Mouse (Mus musculus): Measurements from ENCODE around the gene Ddx19b. TPM values are rescaled to one million over a fixed set of nuclear protein-coding genes. Genes with fewer than 3 reads are reported as not detected.
"Not testable (repeated sequence)": the region's sequence is repeated elsewhere in the genome, so short reads cannot be mapped to it uniquely, and the experiment has no call there.

Gene Ddx19b
- total and polyA plus RNA-seq, 3 experiments, result 12.6 to 14.4 (median 13.5) TPM

GRCm38 (mm10) chr8:110958553-110958952 lies 73.0 kb downstream of the Ddx19b start:
- dilution Hi-C loops (cut with MboI; ENCODE audit: extremely low pct_ligation_motif_present, extremely low pct_unique_long_range_greater_than_20kb, low sequenced_read_pairs); H3K27me3 ChIP-seq (replicated peaks); H3K9me3 ChIP-seq (replicated peaks; ENCODE audit: low read length); H3K4me2 ChIP-seq (ENCODE audit: insufficient read depth, low read depth, poor library complexity, severe bottlenecking); H3K9ac ChIP-seq (ENCODE audit: insufficient read depth, low read depth); H3K27ac ChIP-seq (ENCODE audit: insufficient read depth, low read depth); in situ Hi-C loops (cut with MboI; ENCODE audit: low pct_ligation_motif_present, low pct_unique_long_range_greater_than_20kb, low sequenced_read_pairs); H3K4me3 ChIP-seq (replicated peaks in 1 of 3; ENCODE audit: low read depth in 2 of 3, low read length in 2 of 3, poor library complexity in 1 of 3): not testable (repeated sequence)
- peaks cover 63 to 79% of the 10 kb centered on the region in 2 experiments for H3K36me3 ChIP-seq (replicated peaks in 1 of 2; ENCODE audit: control insufficient read depth in 1 of 2, insufficient read depth in 1 of 2, low read length in 1 of 2)
- H3K79me2 ChIP-seq (replicated peaks; ENCODE audit: control insufficient read depth, extremely low read depth, insufficient read depth, poor library complexity, severe bottlenecking), result peaks cover 17% of the 10 kb centered on the region
- TF ChIP-seq SMC3 (IDR thresholded peaks at IDR 0.05; ENCODE audit: low read depth, low read length) (peak; percentile 25), RAD21 (IDR thresholded peaks at IDR 0.05; ENCODE audit: low read depth, low read length) (peak; percentile 8), CTCF (conservative IDR thresholded peaks at IDR 0.05 in 1 of 2, IDR thresholded peaks at IDR 0.05 in 1 of 2; ENCODE audit: low read depth in 2 of 2, low read length in 2 of 2) (peak in 1 of 2 experiments; percentile 53; a peak in 2 of 4 replicates)
- DNase-seq (ENCODE audit: extremely low read depth), result peak; percentile 28
- peaks cover 10 to 37% of the 10 kb centered on the region in 2 experiments for H3K4me1 ChIP-seq (ENCODE audit: control insufficient read depth in 1 of 2, insufficient read depth in 2 of 2)

- in situ Hi-C loops (cut with MboI; ENCODE audit: low pct_ligation_motif_present, low pct_unique_long_range_greater_than_20kb, low sequenced_read_pairs) (no loop called here), dilution Hi-C loops (cut with MboI; ENCODE audit: extremely low pct_ligation_motif_present, extremely low pct_unique_long_range_greater_than_20kb, low sequenced_read_pairs) (no loop called here)
- Histone ChIP-seq H3K4me2 (ENCODE audit: insufficient read depth, low read depth, poor library complexity, severe bottlenecking) (no peak overlapping the region), H3K27ac (ENCODE audit: insufficient read depth, low read depth) (no peak overlapping the region), H3K79me2 (replicated peaks; ENCODE audit: control insufficient read depth, extremely low read depth, insufficient read depth, poor library complexity, severe bottlenecking) (peaks cover 18% of the 10 kb centered on the region), H3K4me1 (ENCODE audit: control insufficient read depth in 1 of 2, insufficient read depth in 2 of 2) (peaks cover 10 to 38% of the 10 kb centered on the region in 2 experiments), H3K9ac (ENCODE audit: insufficient read depth, low read depth) (no peak overlapping the region), H3K9me3 (replicated peaks; ENCODE audit: low read length) (peaks cover 2% of the 10 kb centered on the region), H3K36me3 (replicated peaks in 1 of 2; ENCODE audit: control insufficient read depth in 1 of 2, insufficient read depth in 1 of 2, low read length in 1 of 2) (peaks cover 60 to 78% of the 10 kb centered on the region in 2 experiments), H3K27me3 (replicated peaks) (no peaks in the 10 kb centered on the region), H3K4me3 (replicated peaks in 1 of 3; ENCODE audit: low read depth in 2 of 3, low read length in 2 of 3, poor library complexity in 1 of 3) (no peak overlapping the region)
- no peak for TF ChIP-seq NRF1 (IDR thresholded peaks at IDR 0.05; ENCODE audit: low read depth, low read length)
- no peak for TF ChIP-seq PAX5 (IDR thresholded peaks at IDR 0.05; ENCODE audit: low read length)
- no peak for TF ChIP-seq ZC3H11A (IDR thresholded peaks at IDR 0.05; ENCODE audit: low read depth, low read length)
- TF ChIP-seq MAX (IDR thresholded peaks at IDR 0.05; ENCODE audit: low read length), result no peak
- TF ChIP-seq MYC (IDR thresholded peaks at IDR 0.05; ENCODE audit: low read depth, low read length), result no peak
- no peak for TF ChIP-seq SIN3A (IDR thresholded peaks at IDR 0.05; ENCODE audit: low read length)
- TF ChIP-seq RAD21 (IDR thresholded peaks at IDR 0.05; ENCODE audit: low read depth, low read length), result no peak
- no peak for TF ChIP-seq CTCF (conservative IDR thresholded peaks at IDR 0.05 in 1 of 2, IDR thresholded peaks at IDR 0.05 in 1 of 2; ENCODE audit: low read depth in 2 of 2, low read length in 2 of 2)
- no peak for TF ChIP-seq SMC3 (IDR thresholded peaks at IDR 0.05; ENCODE audit: low read depth, low read length)
- TF ChIP-seq ZKSCAN1 (IDR thresholded peaks at IDR 0.05; ENCODE audit: borderline replicate concordance, low read depth, low read length), result no peak
- no peak for TF ChIP-seq GABPA (IDR thresholded peaks at IDR 0.05; ENCODE audit: insufficient replicate concordance, low read depth, low read length)
- TF ChIP-seq CHD2 (IDR thresholded peaks at IDR 0.05; ENCODE audit: low read length), result no peak
- TF ChIP-seq ETS1 (conservative IDR thresholded peaks at IDR 0.05; ENCODE audit: low read depth, low read length), result no peak
- TF ChIP-seq HCFC1 (IDR thresholded peaks at IDR 0.05; ENCODE audit: low read depth, low read length), result no peak
- TF ChIP-seq ELF1 (IDR thresholded peaks at IDR 0.05; ENCODE audit: low read depth, low read length), result no peak
- no peak for TF ChIP-seq MAZ (IDR thresholded peaks at IDR 0.05; ENCODE audit: low read depth, low read length)
- TF ChIP-seq ZNF384 (IDR thresholded peaks at IDR 0.05; ENCODE audit: low read depth, low read length), result no peak
- no peak for TF ChIP-seq BHLHE40 (IDR thresholded peaks at IDR 0.05; ENCODE audit: low read depth, low read length)
- TF ChIP-seq MAFK (IDR thresholded peaks at IDR 0.05; ENCODE audit: insufficient replicate concordance, low read length), result no peak
- no peak for TF ChIP-seq JUND (conservative IDR thresholded peaks at IDR 0.05; ENCODE audit: low read depth, low read length)
- no peak for DNase-seq (ENCODE audit: extremely low read depth)
Measured at GRCm38 (mm10) chr8:110958135-110958534, 73.4 kb downstream of the Ddx19b start.

Data from CH12.LX (cell line).